Mouse (Mus musculus) stomach, embryonic 14.5 days (tissue): ENCODE results near the gene Gse1. TPM values are rescaled to one million over a fixed set of nuclear protein-coding genes. Genes with fewer than 3 reads are reported as not detected.

ENCODE experiments used
- ATAC-seq: fragments of 200-750 bp; cut with Nextera tagmentation; 2 replicates; pipeline ENCODE4 v1.8.0; 2017; ENCODE audit warnings: low read depth, moderate TSS enrichment; ENCODE audit not compliant: insufficient number of reproducible peaks, insufficient read depth, low FRiP score
- H3K27ac ChIP-seq: fragments of 300-500 bp; sonication (generic); 2 replicates; pipeline ENCODE4 v1.5.1; 2014; ENCODE audit warnings: mild to moderate bottlenecking, low read length, moderate library complexity, mixed read lengths
- H3K27me3 ChIP-seq: fragments of 300-500 bp; sonication (generic); 2 replicates; pipeline ENCODE4 v1.6.1; 2014; ENCODE audit warnings: low read length, control low read depth, mixed read lengths; ENCODE audit not compliant: control insufficient read depth, insufficient read depth
- H3K36me3 ChIP-seq: fragments of 300-500 bp; sonication (generic); 2 replicates; pipeline ENCODE4 v1.6.1; 2014; ENCODE audit warnings: mild to moderate bottlenecking, control low read depth, low read length, moderate library complexity, mixed read lengths; ENCODE audit not compliant: control insufficient read depth, insufficient read depth
- H3K4me1 ChIP-seq: fragments of 300-500 bp; sonication (generic); 2 replicates; pipeline ENCODE4 v1.6.1; 2014; ENCODE audit warnings: low read length, control low read depth, mixed read lengths; ENCODE audit not compliant: control insufficient read depth, insufficient read depth
- H3K4me2 ChIP-seq: fragments of 300-500 bp; sonication (generic); replicated peaks from 2 replicates; pipeline ENCODE4 v1.6.1; 2014; ENCODE audit warnings: low read depth, low read length, control low read depth
- H3K4me3 ChIP-seq: fragments of 300-500 bp; sonication (generic); 2 replicates; pipeline ENCODE4 v1.5.1; 2014; ENCODE audit warnings: low read depth, low read length, control low read depth
- H3K9ac ChIP-seq: fragments of 300-500 bp; sonication (generic); replicated peaks from 2 replicates; pipeline ENCODE4 v1.6.1; 2014; ENCODE audit warnings: low read depth, mild to moderate bottlenecking, control low read depth, low read length, moderate library complexity, mixed read lengths
- H3K9me3 ChIP-seq: fragments of 300-500 bp; sonication (generic); 2 replicates; pipeline ENCODE4 v1.6.1; 2016; ENCODE audit warnings: low read depth, low read length, control low read depth; ENCODE audit not compliant: control insufficient read depth
- WGBS: fragments of 180-500 bp; shearing (Covaris S2); extraction: QIAGEN DNeasy Blood & Tissue Kit; methylation state at CpG from one replicate; pipeline ENCODE4 v1.1.7; 2014; 5-methylcytosine and 5-hydroxymethylcytosine counted together
- polyA plus RNA-seq: library from polyadenylated mRNA; unstranded; fragments of >200 nt; fragmentation: Nextera tagmentation; extraction: Ambion mirVana; gene quantifications from 2 replicates; pipeline ENCODE4 v1.2.1, GENCODE M21; 2014

Gene Gse1
- polyA plus RNA-seq, 1 experiment from 2014 or later = 11.1 TPM

GRCm38 (mm10) chr8:120324555-120324954, 96.3 kb downstream of the Gse1 start:
- H3K9ac ChIP-seq = no peak overlapping the region
- H3K27ac ChIP-seq = no peak overlapping the region
- no peak overlapping the region for H3K4me3 ChIP-seq
- no peak overlapping the region for H3K4me2 ChIP-seq
- no peaks in the 10 kb centered on the region for H3K27me3 ChIP-seq
- WGBS = 49% methylated on average over 3 of the region's 3 CpGs
- H3K36me3 ChIP-seq = no peaks in the 10 kb centered on the region
- H3K9me3 ChIP-seq = no peaks in the 10 kb centered on the region
- peaks cover 18% of the 10 kb centered on the region for H3K4me1 ChIP-seq
- ATAC-seq = no peak

- Histone ChIP-seq H3K4me2 (no peak overlapping the region), H3K9me3 (no peaks in the 10 kb centered on the region), H3K36me3 (no peaks in the 10 kb centered on the region), H3K27me3 (no peaks in the 10 kb centered on the region), H3K9ac (no peak overlapping the region), H3K4me1 (peaks cover 18% of the 10 kb centered on the region), H3K27ac (no peak overlapping the region), H3K4me3 (no peak overlapping the region)
- ATAC-seq = no peak
- WGBS = 76% methylated on average over 5 of the region's 5 CpGs
These were observed 97.0 kb downstream of the Gse1 start for GRCm38 (mm10) chr8:120325172-120325767.

- no peak overlapping the region for H3K9ac ChIP-seq
- H3K27ac ChIP-seq = no peak overlapping the region
- no peaks in the 10 kb centered on the region for H3K27me3 ChIP-seq
- no peak for ATAC-seq
- H3K36me3 ChIP-seq = no peaks in the 10 kb centered on the region
- WGBS = 53% methylated on average over 3 of the region's 3 CpGs
- H3K4me1 ChIP-seq = peaks cover 18% of the 10 kb centered on the region
- H3K9me3 ChIP-seq = no peaks in the 10 kb centered on the region
- no peak overlapping the region for H3K4me2 ChIP-seq
- H3K4me3 ChIP-seq = no peak overlapping the region
These were observed 98.9 kb downstream of the Gse1 start for GRCm38 (mm10) chr8:120327131-120327554.

- Histone ChIP-seq H3K4me3 (no peak overlapping the region), H3K27me3 (no peaks in the 10 kb centered on the region), H3K9me3 (no peaks in the 10 kb centered on the region), H3K36me3 (no peaks in the 10 kb centered on the region), H3K27ac (no peak overlapping the region), H3K4me2 (no peak overlapping the region), H3K9ac (no peak overlapping the region), H3K4me1 (peaks cover 4% of the 10 kb centered on the region; the same call in 1 of the 2 replicates)
- WGBS = 85% methylated on average over 13 of the region's 13 CpGs
- no peak for ATAC-seq
These were observed 100.2 kb downstream of the Gse1 start for GRCm38 (mm10) chr8:120328361-120329022.

- no peak overlapping the region for H3K9ac ChIP-seq
- no peak overlapping the region for H3K4me3 ChIP-seq
- no peaks in the 10 kb centered on the region for H3K36me3 ChIP-seq
- H3K27ac ChIP-seq = no peak overlapping the region
- WGBS = 92% methylated on average over 11 of the region's 11 CpGs
- no peak overlapping the region for H3K4me2 ChIP-seq
- no peaks in the 10 kb centered on the region for H3K27me3 ChIP-seq
- no peaks in the 10 kb centered on the region for H3K9me3 ChIP-seq
- 0 out of 2 replicates have a peak, but pooled peaks cover 3% of the 10 kb centered on the region for H3K4me1 ChIP-seq
- ATAC-seq = no peak
These were observed 100.9 kb downstream of the Gse1 start for GRCm38 (mm10) chr8:120329030-120329748.

- H3K9ac ChIP-seq = no peak overlapping the region
- 55% methylated on average over 7 of the region's 7 CpGs for WGBS
- ATAC-seq = no peak
- no peak overlapping the region for H3K27ac ChIP-seq
- H3K4me1 ChIP-seq = peaks cover 16% of the 10 kb centered on the region
- H3K27me3 ChIP-seq = no peaks in the 10 kb centered on the region
- H3K4me2 ChIP-seq = no peak overlapping the region
- no peaks in the 10 kb centered on the region for H3K36me3 ChIP-seq
- H3K9me3 ChIP-seq = no peaks in the 10 kb centered on the region
- H3K4me3 ChIP-seq = no peak overlapping the region
These were observed 102.8 kb downstream of the Gse1 start for GRCm38 (mm10) chr8:120331027-120331426.

- Histone ChIP-seq H3K36me3 (no peaks in the 10 kb centered on the region), H3K9me3 (no peaks in the 10 kb centered on the region), H3K9ac (no peak overlapping the region), H3K27ac (no peak overlapping the region), H3K4me1 (peaks cover 17% of the 10 kb centered on the region), H3K27me3 (no peaks in the 10 kb centered on the region), H3K4me2 (no peak overlapping the region), H3K4me3 (no peak overlapping the region)
- no peak for ATAC-seq
- 75% methylated on average over 16 of the region's 16 CpGs for WGBS
These were observed 104.3 kb downstream of the Gse1 start for GRCm38 (mm10) chr8:120332379-120333229.

- 90% methylated on average over 4 of the region's 4 CpGs for WGBS
- Histone ChIP-seq H3K9ac (no peak overlapping the region), H3K4me2 (no peak overlapping the region), H3K4me1 (peaks cover 17% of the 10 kb centered on the region), H3K27ac (no peak overlapping the region), H3K36me3 (no peaks in the 10 kb centered on the region), H3K4me3 (no peak overlapping the region), H3K27me3 (no peaks in the 10 kb centered on the region), H3K9me3 (no peaks in the 10 kb centered on the region)
- ATAC-seq = no peak
These were observed 105.4 kb downstream of the Gse1 start for GRCm38 (mm10) chr8:120333681-120334080.
